Mouse (Mus musculus) kidney, adult 2 months (tissue): Measurements from ENCODE around the gene Gm17555. TPM values are rescaled to one million over a fixed set of nuclear protein-coding genes. Genes with fewer than 3 reads are reported as not detected.
"Not testable (repeated sequence)": the region's sequence is repeated elsewhere in the genome, so short reads cannot be mapped to it uniquely, and the experiment has no call there.

ENCODE experiments used
- DNase-seq: peaks from one replicate; pipeline ENCODE4 v3.0.0; 2021
- H3K27ac ChIP-seq: fragments of 200-500 bp; 2 replicates; pipeline ENCODE4 v1.5.1; 2012; ENCODE audit warnings: low read depth, low read length, control low read depth, inconsistent platforms; ENCODE audit not compliant: insufficient read depth
- H3K27me3 ChIP-seq: fragments of 200-500 bp; replicated peaks from 2 replicates; pipeline ENCODE4 v1.6.1; 2012; ENCODE audit warnings: mild to moderate bottlenecking, moderate library complexity, low read length, inconsistent platforms; ENCODE audit not compliant: control insufficient read depth, insufficient read depth
- H3K36me3 ChIP-seq: fragments of 200-500 bp; 2 replicates; pipeline ENCODE4 v1.6.1; 2012; ENCODE audit warnings: mild to moderate bottlenecking, moderate library complexity, low read length, inconsistent platforms; ENCODE audit not compliant: control insufficient read depth, insufficient read depth
- H3K4me1 ChIP-seq: fragments of 200-500 bp; 2 replicates; pipeline ENCODE4 v1.6.1; 2011; ENCODE audit warnings: low read length; ENCODE audit not compliant: control insufficient read depth, insufficient read depth
- H3K4me3 ChIP-seq: fragments of 200-500 bp; 2 replicates; pipeline ENCODE4 v1.5.1; 2011; ENCODE audit warnings: mild to moderate bottlenecking, low read depth, low read length, control low read depth; ENCODE audit not compliant: insufficient read depth
- CTCF ChIP-seq: fragments of 200-500 bp; conservative IDR thresholded peaks from 2 replicates; pipeline ENCODE4 v1.5.1; 2011; ENCODE audit warnings: low read depth, mild to moderate bottlenecking, control low read depth, low read length, moderate library complexity, mixed read lengths; ENCODE audit not compliant: insufficient read depth, insufficient read length
- POLR2A ChIP-seq: fragments of 200-500 bp; IDR thresholded peaks from one replicate; pipeline ENCODE4 v1.6.1; 2011; ENCODE audit warnings: low read depth, low read length, control low read depth
- WGBS: fragments of 180-500 bp; shearing (Covaris S2); methylation state at CpG from one replicate; pipeline ENCODE4 v1.1.7; 2018; 5-methylcytosine and 5-hydroxymethylcytosine counted together
- polyA plus RNA-seq: library from polyadenylated mRNA; depleted of rRNA; stranded (reverse); fragments of >200 nt; gene quantifications from 2 replicates; pipeline ENCODE4 v1.2.3, GENCODE M21; 2012; rRNA removed

Gm17555 gene
- polyA plus RNA-seq = not detected in 2 replicates

DNA sequence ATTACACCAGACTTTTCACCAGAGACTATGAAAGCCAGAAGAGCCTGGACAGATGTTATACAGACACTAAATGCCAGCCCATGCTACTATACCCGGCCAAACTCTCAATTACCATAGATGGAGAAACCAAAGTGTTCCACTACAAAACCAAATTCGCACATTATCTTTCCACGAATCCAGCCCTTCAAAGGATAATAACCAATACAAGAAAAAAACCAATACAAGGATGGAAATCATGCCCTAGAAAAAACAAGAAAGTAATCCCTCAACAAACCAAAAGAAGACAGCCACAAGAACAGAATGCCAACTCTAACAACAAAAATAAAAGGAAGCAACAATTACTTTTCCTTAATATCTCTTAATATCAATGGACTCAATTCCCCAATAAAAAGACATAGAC is at the start of gene Gm17555:
Gm17555 (plus strand) TSS at position 301 of the 400 bp plus-strand sequence.
- H3K36me3 ChIP-seq, DNase-seq, H3K4me3 ChIP-seq, H3K4me1 ChIP-seq, H3K27me3 ChIP-seq, H3K27ac ChIP-seq: not testable (repeated sequence)
- WGBS = 86% methylated on average over 3 of the region's 3 CpGs

- 96% methylated on average over 5 of the region's 5 CpGs for WGBS
- no peaks in the 10 kb centered on the region; the same call in 1 of the 2 replicates for H3K36me3 ChIP-seq
- H3K4me3 ChIP-seq = no peak overlapping the region
- no peaks in the 10 kb centered on the region for H3K27me3 ChIP-seq
- TF ChIP-seq CTCF (no peak), POLR2A (no peak)
- no peak overlapping the region for H3K27ac ChIP-seq
- no peaks in the 10 kb centered on the region for H3K4me1 ChIP-seq
- no peak for DNase-seq
Observed at GRCm38 (mm10) chr2:126165277-126166018, 49.5 kb upstream of the Gm17555 start.

- Histone ChIP-seq H3K4me1 (no peaks in the 10 kb centered on the region), H3K4me3 (no peak overlapping the region), H3K27me3 (no peaks in the 10 kb centered on the region), H3K27ac (no peak overlapping the region), H3K36me3 (no peaks in the 10 kb centered on the region; the same call in 1 of the 2 replicates)
- no peak for DNase-seq
- TF ChIP-seq CTCF (no peak), POLR2A (no peak)
Observed at GRCm38 (mm10) chr2:126166335-126166734, 48.6 kb upstream of the Gm17555 start.

DNA sequence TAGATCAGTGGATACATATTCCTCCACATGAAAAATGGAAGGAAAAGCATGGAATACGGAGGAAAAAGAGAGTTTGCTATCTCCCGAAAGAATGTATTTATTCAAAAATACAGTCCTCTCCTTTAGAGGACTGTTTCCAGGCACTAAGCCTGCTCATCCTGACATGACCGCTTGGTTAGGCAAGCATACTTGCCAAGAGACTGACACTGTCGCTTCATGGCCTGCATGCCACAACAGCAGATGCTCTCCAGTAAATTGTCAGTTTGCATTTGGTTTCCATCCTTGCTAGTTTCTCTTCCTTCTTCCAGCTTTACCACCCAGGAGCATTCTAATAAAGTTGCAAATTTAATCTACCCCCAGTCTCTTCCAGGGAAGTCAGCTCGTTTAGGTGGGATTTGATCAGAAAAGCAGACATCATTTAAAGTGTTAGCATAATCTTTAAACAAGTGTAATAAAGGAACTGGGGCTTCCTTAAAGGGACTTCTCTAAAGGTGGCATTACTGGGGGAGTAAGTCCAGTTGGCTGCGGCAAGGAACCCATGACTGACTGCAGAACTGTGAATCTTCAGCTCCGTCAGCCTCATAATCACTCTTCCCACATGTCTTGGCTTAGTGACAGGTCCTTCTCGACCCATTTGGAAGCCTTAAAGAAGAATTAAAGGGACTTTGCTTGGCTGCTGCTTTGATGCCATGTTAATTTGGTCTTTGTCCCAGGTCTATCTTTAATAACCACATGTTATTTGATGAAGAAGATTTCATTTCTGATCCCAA is 47.9 kb upstream of the Gm17555 start:
- DNase-seq = no peak
- Histone ChIP-seq H3K4me1 (no peaks in the 10 kb centered on the region), H3K4me3 (no peak overlapping the region), H3K36me3 (no peaks in the 10 kb centered on the region; the same call in 1 of the 2 replicates), H3K27me3 (no peaks in the 10 kb centered on the region), H3K27ac (no peak overlapping the region)
- 85% methylated on average over 8 of the region's 8 CpGs for WGBS
- TF ChIP-seq CTCF = no peak
- no peak for TF ChIP-seq POLR2A

DNA sequence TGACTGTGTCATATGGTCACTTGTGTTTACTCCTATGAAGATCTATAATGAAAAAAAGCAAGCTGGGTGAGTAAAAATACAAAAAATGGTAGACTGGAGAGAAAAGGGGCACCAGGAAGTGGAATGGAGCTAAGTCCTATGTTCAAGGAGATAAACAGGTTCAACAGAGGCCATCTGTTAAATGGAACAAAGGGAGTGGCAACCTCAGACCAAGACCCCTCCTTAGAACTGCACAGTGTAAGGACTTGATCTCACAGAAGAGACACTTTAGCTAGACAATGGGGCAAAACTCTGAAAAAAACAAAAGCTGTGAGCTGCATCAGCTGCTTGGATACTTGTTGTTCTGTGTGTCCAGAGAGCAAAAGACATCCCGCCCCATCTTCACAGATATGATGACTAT is 43.5 kb upstream of the Gm17555 start:
- Histone ChIP-seq H3K4me3 (no peak overlapping the region), H3K4me1 (no peaks in the 10 kb centered on the region), H3K27me3 (no peaks in the 10 kb centered on the region), H3K36me3 (no peaks in the 10 kb centered on the region), H3K27ac (no peak overlapping the region)
- 95% methylated on average over 1 of the region's 1 CpGs for WGBS
- TF ChIP-seq POLR2A = no peak
- no peak for TF ChIP-seq CTCF
- no peak for DNase-seq

DNA sequence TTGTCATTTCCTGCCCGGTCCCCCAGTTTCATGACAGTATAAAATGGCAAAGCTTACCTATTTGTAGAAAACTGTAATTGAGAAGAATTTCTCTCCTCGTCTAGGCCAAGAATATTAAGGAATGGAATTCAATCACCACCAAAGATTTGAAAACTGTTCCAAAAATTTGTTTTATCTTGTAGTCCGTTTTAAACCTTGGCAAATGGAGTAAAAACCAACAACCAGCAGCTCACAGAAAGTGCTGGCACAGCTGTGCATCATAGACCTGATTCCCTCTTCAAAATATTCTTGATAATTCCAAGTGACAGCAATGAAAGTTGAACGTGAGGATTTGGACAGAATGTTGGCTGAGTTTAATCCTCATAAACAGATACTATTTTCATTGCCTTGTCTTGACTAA is 23.6 kb upstream of the Gm17555 start:
- WGBS = 66% methylated on average over 4 of the region's 4 CpGs
- Histone ChIP-seq H3K4me1 (no peaks in the 10 kb centered on the region), H3K27me3 (no peaks in the 10 kb centered on the region), H3K27ac (no peak overlapping the region), H3K4me3 (no peak overlapping the region), H3K36me3 (no peaks in the 10 kb centered on the region)
- no peak for TF ChIP-seq CTCF
- no peak for TF ChIP-seq POLR2A
- no peak for DNase-seq

DNA sequence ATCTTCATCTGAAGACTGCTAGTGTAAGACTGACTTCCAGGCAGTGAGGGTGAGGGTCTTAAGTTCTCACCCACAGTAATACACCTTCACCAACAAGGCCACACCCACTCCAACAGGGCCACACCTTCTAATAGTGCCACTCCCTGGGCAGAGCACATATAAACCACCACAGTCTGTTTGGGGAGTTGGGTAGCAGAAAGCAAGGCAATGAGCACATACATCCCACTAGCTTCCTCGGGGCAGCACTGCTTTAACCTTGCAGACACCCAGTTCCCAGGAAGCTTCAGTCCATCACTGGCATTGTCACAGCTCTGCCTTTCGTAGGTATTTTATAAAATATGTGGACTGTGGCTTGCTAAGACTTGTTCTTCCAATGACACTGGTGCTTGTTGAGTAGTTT is 22.8 kb upstream of the Gm17555 start:
- no peak for DNase-seq
- Histone ChIP-seq H3K36me3 (no peaks in the 10 kb centered on the region), H3K27ac (no peak overlapping the region), H3K27me3 (no peaks in the 10 kb centered on the region), H3K4me3 (no peak overlapping the region), H3K4me1 (no peaks in the 10 kb centered on the region)
- TF ChIP-seq POLR2A (no peak), CTCF (no peak)
- WGBS = 83% methylated on average over 2 of the region's 2 CpGs
